14 mouse cellular contexts compared by ENCODE assay signal in genomic region chr14:25052175-25052574, GRCm38 (mm10).
A peak's percentile ranks its signal among the peaks of the same experiment; 100 is the strongest.
DNase-seq lines count a peak whose midpoint lies in the region; ATAC-seq lines count a peak whose summit lies in the region.
"Had no signal": no experiment of that assay in that cellular context is flagged by ENCODE, and none has a peak within 500 bp of the region (broad histone marks: within the 10 kb centered on the region; RNA-seq: fewer than 3 reads in every experiment).

No protein-coding gene starts in this region.

- intact Hi-C loops in gastrocnemius, postnatal 14 days (cut with DNase I; ENCODE audit: low total_unique reads): no loop called here

- ATAC-seq in embryonic facial prominence, embryonic 14.5 days (ENCODE audit: low read depth): peak; percentile 83
- ATAC-seq: midbrain, embryonic 16.5 days had no signal

- H3K4me1 ChIP-seq in embryonic facial prominence, embryonic 14.5 days (ENCODE audit: control insufficient read depth, insufficient read depth, low read length): peaks cover 19% of the 10 kb centered on the region
- H3K4me1 ChIP-seq in limb, embryonic 10.5 days: peaks cover 42% of the 10 kb centered on the region
- H3K4me1 ChIP-seq: neural tube, embryonic 12.5 days had no signal

- DNase-seq in gastrocnemius, postnatal 14 days: peak; percentile 26
- DNase-seq in gastrocnemius, postnatal 25 days: no peak
- peak; percentile 36 for DNase-seq in NIH3T3 (ENCODE audit: low read depth)
- DNase-seq in embryonic facial prominence, embryonic 14.5 days (ENCODE audit: low spot score): peak; percentile 70
- DNase-seq in limb, embryonic 10.5 days (ENCODE audit: low spot score): peak; percentile 81
- DNase-seq in cerebellum, postnatal 36 days: no peak
- DNase-seq in kidney, adult 8-10 months: no peak
- DNase-seq: adrenal gland, postnatal 36 days; cerebellum, postnatal 14 days; kidney, postnatal 25 days; lung, adult 2 months had no signal

- H3K36me3 ChIP-seq in embryonic facial prominence, embryonic 14.5 days (ENCODE audit: control insufficient read depth, insufficient read depth, low read length): no peaks in the 10 kb centered on the region
- H3K36me3 ChIP-seq in limb, embryonic 10.5 days: no peaks in the 10 kb centered on the region
- H3K36me3 ChIP-seq: G1E; neural tube, embryonic 12.5 days had no signal

- H3K9ac ChIP-seq in embryonic facial prominence, embryonic 14.5 days (ENCODE audit: low read depth, low read length): peak overlapping the region; percentile 31; the same call in 1 of the 2 replicates
- H3K9ac ChIP-seq: neural tube, embryonic 12.5 days had no signal

- H3K27me3 ChIP-seq in embryonic facial prominence, embryonic 14.5 days (replicated peaks; ENCODE audit: control insufficient read depth, insufficient read depth, low read length): no peaks in the 10 kb centered on the region
- no peaks in the 10 kb centered on the region for H3K27me3 ChIP-seq in limb, embryonic 10.5 days (ENCODE audit: low read depth, poor library complexity, severe bottlenecking)
- H3K27me3 ChIP-seq: neural tube, embryonic 12.5 days had no signal

- 27% methylated on average over 9 of the region's 9 CpGs for WGBS in embryonic facial prominence, embryonic 14.5 days
- 34% methylated on average over 9 of the region's 9 CpGs for WGBS in limb, embryonic 10.5 days

- H3K4me2 ChIP-seq in embryonic facial prominence, embryonic 14.5 days (ENCODE audit: low read depth, low read length): no peak overlapping the region
- H3K4me2 ChIP-seq: neural tube, embryonic 12.5 days had no signal

- H3K4me3 ChIP-seq in embryonic facial prominence, embryonic 14.5 days (ENCODE audit: low read depth, low read length): no peak overlapping the region
- no peak overlapping the region for H3K4me3 ChIP-seq in limb, embryonic 10.5 days
- H3K4me3 ChIP-seq: neural tube, embryonic 12.5 days had no signal

- H3K27ac ChIP-seq in embryonic facial prominence, embryonic 14.5 days (replicated peaks; ENCODE audit: low read depth, low read length): peak overlapping the region; percentile 48
- H3K27ac ChIP-seq in limb, embryonic 10.5 days: peak overlapping the region; percentile 90
- H3K27ac ChIP-seq: neural tube, embryonic 12.5 days had no signal

- H3K9me3 ChIP-seq in embryonic facial prominence, embryonic 14.5 days (ENCODE audit: control insufficient read depth, low read length): no peaks in the 10 kb centered on the region
- no peaks in the 10 kb centered on the region for H3K9me3 ChIP-seq in limb, embryonic 10.5 days (replicated peaks)
- H3K9me3 ChIP-seq: neural tube, embryonic 12.5 days had no signal

Comparison
In these comparisons a context has a peak if more than half of its experiments do, and no peak if none do; other contexts are left out.
1. DNase-seq: peak in gastrocnemius, postnatal 14 days (single experiment), NIH3T3 (single experiment), embryonic facial prominence, embryonic 14.5 days (single experiment) and limb, embryonic 10.5 days (single experiment); none in gastrocnemius, postnatal 25 days (single experiment), cerebellum, postnatal 36 days (0 of 2) and kidney, adult 8-10 months (0 of 2).